Mouse (Mus musculus): ENCODE data around the gene Calm4. TPM values are rescaled to one million over a fixed set of nuclear protein-coding genes. Genes with fewer than 3 reads are reported as not detected.

Calm4 gene
- polyA plus RNA-seq, 1 experiment, result not detected

- H3K27me3 ChIP-seq (ENCODE audit: control insufficient read depth, insufficient read depth, insufficient read length), result no peaks in the 10 kb centered on the region
These were observed 33.4 kb upstream of the Calm4 start, which contains the start of gene Calml3 for GRCm38 (mm10) chr13:3804186-3804585. TSS of gene Calml3 (minus strand) at chr13:3804316.

DNA sequence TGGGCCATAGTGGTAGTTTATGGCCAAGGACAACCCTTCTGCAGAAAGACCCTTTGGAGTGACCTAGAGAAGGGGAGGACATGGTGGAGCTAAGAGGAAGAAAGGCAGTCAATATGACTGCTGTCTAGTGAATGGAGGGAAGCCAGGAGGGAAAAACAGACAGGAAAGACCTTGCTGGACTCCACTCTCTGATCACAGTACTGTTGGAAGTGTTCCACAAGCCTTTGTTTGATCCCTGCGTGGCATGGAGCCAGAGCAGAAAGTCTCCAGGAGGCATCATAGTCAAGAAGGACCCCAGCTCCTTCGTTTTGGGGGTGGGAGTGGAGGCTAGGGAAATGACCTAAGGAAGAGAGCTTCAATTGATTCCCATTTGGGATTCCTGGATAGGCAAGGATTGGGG is 32.4 kb upstream of the Calm4 start:
- H3K4me3 ChIP-seq (ENCODE audit: insufficient read depth, poor library complexity, severe bottlenecking), result no peak overlapping the region
- H3K27me3 ChIP-seq (ENCODE audit: control insufficient read depth, insufficient read depth, insufficient read length), result no peaks in the 10 kb centered on the region
- H3K36me3 ChIP-seq (ENCODE audit: control insufficient read depth, insufficient read depth), result no peaks in the 10 kb centered on the region
- no peak for TF ChIP-seq MYOD1 (IDR thresholded peaks at IDR 0.05; ENCODE audit: control insufficient read depth, insufficient read length, low read depth)
- TF ChIP-seq CTCF (IDR thresholded peaks at IDR 0.05; ENCODE audit: control insufficient read depth, insufficient read depth, insufficient read length), result no peak
- TF ChIP-seq MYOG (IDR thresholded peaks at IDR 0.05; ENCODE audit: control insufficient read depth, extremely low read depth, insufficient read length), result no peak
- no peak for TF ChIP-seq FOSL1 (IDR thresholded peaks at IDR 0.05; ENCODE audit: insufficient read depth, low read length, poor library complexity, severe bottlenecking)
- TF ChIP-seq CEBPB (IDR thresholded peaks at IDR 0.05; ENCODE audit: low read depth), result no peak
- TF ChIP-seq MAX (IDR thresholded peaks at IDR 0.05), result no peak
- TF ChIP-seq USF1 (IDR thresholded peaks at IDR 0.05; ENCODE audit: low read depth), result no peak
- no peaks in the 10 kb centered on the region for H3K79me3 ChIP-seq (ENCODE audit: low read depth)
- H3K79me2 ChIP-seq (ENCODE audit: control insufficient read depth, insufficient read depth), result no peaks in the 10 kb centered on the region
- no peak overlapping the region for H3ac ChIP-seq (ENCODE audit: control insufficient read depth, insufficient read length, low read depth)

More at GRCm38 (mm10) chr13:3804186-3804585, 33.4 kb upstream of the Calm4 start, which contains the start of gene Calml3:
- Histone ChIP-seq H3K79me2 (ENCODE audit: control insufficient read depth, insufficient read depth) (no peaks in the 10 kb centered on the region), H3K4me3 (ENCODE audit: insufficient read depth, poor library complexity, severe bottlenecking) (no peak within 1 kb of the TSS), H3K79me3 (ENCODE audit: low read depth) (no peaks in the 10 kb centered on the region), H3K36me3 (ENCODE audit: control insufficient read depth, insufficient read depth) (no peaks in the 10 kb centered on the region), H3ac (ENCODE audit: control insufficient read depth, insufficient read length, low read depth) (no peak within 1 kb of the TSS)
- no peak for TF ChIP-seq FOSL1 (IDR thresholded peaks at IDR 0.05; ENCODE audit: insufficient read depth, low read length, poor library complexity, severe bottlenecking)
- no peak for TF ChIP-seq MYOD1 (IDR thresholded peaks at IDR 0.05; ENCODE audit: control insufficient read depth, insufficient read length, low read depth)
- no peak for TF ChIP-seq CTCF (IDR thresholded peaks at IDR 0.05; ENCODE audit: control insufficient read depth, insufficient read depth, insufficient read length)
- TF ChIP-seq MAX (IDR thresholded peaks at IDR 0.05), result no peak
- no peak for TF ChIP-seq USF1 (IDR thresholded peaks at IDR 0.05; ENCODE audit: low read depth)

DNA sequence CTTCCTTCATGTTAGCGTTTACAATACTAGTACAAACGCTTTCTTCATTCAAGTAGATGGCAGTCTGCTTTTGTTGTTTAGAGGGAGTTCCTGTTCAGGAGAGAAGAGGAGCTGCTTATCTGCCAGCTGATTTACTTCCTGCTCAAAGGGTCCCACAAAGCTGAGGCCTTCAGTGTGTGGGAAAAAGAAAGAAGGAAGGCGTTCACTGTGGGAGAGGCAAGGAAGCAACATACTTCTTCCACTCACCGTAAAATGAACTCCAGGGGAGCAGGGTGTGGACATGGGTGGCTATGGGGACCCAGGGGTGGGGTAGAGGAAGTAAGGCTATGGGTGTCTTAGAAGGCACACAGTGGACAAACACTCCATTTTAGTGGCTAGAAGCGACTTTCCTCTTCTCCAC is 31.9 kb upstream of the Calm4 start:
- H3K79me3 ChIP-seq (ENCODE audit: low read depth), result no peaks in the 10 kb centered on the region
- no peak overlapping the region for H3ac ChIP-seq (ENCODE audit: control insufficient read depth, insufficient read length, low read depth)
- TF ChIP-seq MAX (IDR thresholded peaks at IDR 0.05) (no peak), FOSL1 (IDR thresholded peaks at IDR 0.05; ENCODE audit: insufficient read depth, low read length, poor library complexity, severe bottlenecking) (no peak), MYOG (IDR thresholded peaks at IDR 0.05; ENCODE audit: control insufficient read depth, extremely low read depth, insufficient read length) (no peak), MYOD1 (IDR thresholded peaks at IDR 0.05; ENCODE audit: control insufficient read depth, insufficient read length, low read depth) (no peak), USF1 (IDR thresholded peaks at IDR 0.05; ENCODE audit: low read depth) (no peak), CTCF (IDR thresholded peaks at IDR 0.05; ENCODE audit: control insufficient read depth, insufficient read depth, insufficient read length) (no peak), CEBPB (IDR thresholded peaks at IDR 0.05; ENCODE audit: low read depth) (no peak)
- no peaks in the 10 kb centered on the region for H3K27me3 ChIP-seq (ENCODE audit: control insufficient read depth, insufficient read depth, insufficient read length)
- no peak overlapping the region for H3K4me3 ChIP-seq (ENCODE audit: insufficient read depth, poor library complexity, severe bottlenecking)
- H3K36me3 ChIP-seq (ENCODE audit: control insufficient read depth, insufficient read depth), result no peaks in the 10 kb centered on the region
- no peaks in the 10 kb centered on the region for H3K79me2 ChIP-seq (ENCODE audit: control insufficient read depth, insufficient read depth)

GRCm38 (mm10) chr13:3807131-3807827 is 30.3 kb upstream of the Calm4 start:
- TF ChIP-seq MAX (IDR thresholded peaks at IDR 0.05) (peak; percentile 17), USF1 (IDR thresholded peaks at IDR 0.05; ENCODE audit: low read depth) (no peak), FOSL1 (IDR thresholded peaks at IDR 0.05; ENCODE audit: insufficient read depth, low read length, poor library complexity, severe bottlenecking) (no peak), MYOD1 (IDR thresholded peaks at IDR 0.05; ENCODE audit: control insufficient read depth, insufficient read length, low read depth) (peak; percentile 62), CEBPB (IDR thresholded peaks at IDR 0.05; ENCODE audit: low read depth) (peak; percentile 7)
- no peaks in the 10 kb centered on the region for H3K36me3 ChIP-seq (ENCODE audit: control insufficient read depth, insufficient read depth)
- no peak overlapping the region for H3K4me3 ChIP-seq (ENCODE audit: insufficient read depth, poor library complexity, severe bottlenecking)
- H3K27me3 ChIP-seq (ENCODE audit: control insufficient read depth, insufficient read depth, insufficient read length), result no peaks in the 10 kb centered on the region
- H3K79me2 ChIP-seq (ENCODE audit: control insufficient read depth, insufficient read depth), result no peaks in the 10 kb centered on the region
- H3K79me3 ChIP-seq (ENCODE audit: low read depth), result no peaks in the 10 kb centered on the region
- H3ac ChIP-seq (ENCODE audit: control insufficient read depth, insufficient read length, low read depth), result no peak overlapping the region

GRCm38 (mm10) chr13:3818012-3818739 is 19.4 kb upstream of the Calm4 start:
- no peaks in the 10 kb centered on the region for H3K79me3 ChIP-seq (ENCODE audit: low read depth)
- H3K4me3 ChIP-seq (ENCODE audit: insufficient read depth, poor library complexity, severe bottlenecking), result no peak overlapping the region
- TF ChIP-seq USF1 (IDR thresholded peaks at IDR 0.05; ENCODE audit: low read depth) (no peak), MAX (IDR thresholded peaks at IDR 0.05) (no peak), MYOG (IDR thresholded peaks at IDR 0.05; ENCODE audit: control insufficient read depth, extremely low read depth, insufficient read length) (no peak), MYOD1 (IDR thresholded peaks at IDR 0.05; ENCODE audit: control insufficient read depth, insufficient read length, low read depth) (no peak)
- no peak overlapping the region for H3ac ChIP-seq (ENCODE audit: control insufficient read depth, insufficient read length, low read depth)
- H3K79me2 ChIP-seq (ENCODE audit: control insufficient read depth, insufficient read depth), result no peaks in the 10 kb centered on the region
- no peaks in the 10 kb centered on the region for H3K27me3 ChIP-seq (ENCODE audit: control insufficient read depth, insufficient read depth, insufficient read length)
- H3K36me3 ChIP-seq (ENCODE audit: control insufficient read depth, insufficient read depth), result no peaks in the 10 kb centered on the region

Data from C2C12 (cell line).